Mouse (Mus musculus) c-Kit-negative CD71-positive TER-119-positive erythroid progenitor cells, embryonic 14.5 days (primary cell): ENCODE data around the gene Slc10a6.
A peak's percentile ranks its signal among the peaks of the same experiment; 100 is the strongest.

Experiments used
- DNase-seq: peaks from one replicate; pipeline ENCODE4 v3.0.0-alpha.2; 2013; ENCODE audit warnings: low read depth, low spot score

The Slc10a6 gene

DNA sequence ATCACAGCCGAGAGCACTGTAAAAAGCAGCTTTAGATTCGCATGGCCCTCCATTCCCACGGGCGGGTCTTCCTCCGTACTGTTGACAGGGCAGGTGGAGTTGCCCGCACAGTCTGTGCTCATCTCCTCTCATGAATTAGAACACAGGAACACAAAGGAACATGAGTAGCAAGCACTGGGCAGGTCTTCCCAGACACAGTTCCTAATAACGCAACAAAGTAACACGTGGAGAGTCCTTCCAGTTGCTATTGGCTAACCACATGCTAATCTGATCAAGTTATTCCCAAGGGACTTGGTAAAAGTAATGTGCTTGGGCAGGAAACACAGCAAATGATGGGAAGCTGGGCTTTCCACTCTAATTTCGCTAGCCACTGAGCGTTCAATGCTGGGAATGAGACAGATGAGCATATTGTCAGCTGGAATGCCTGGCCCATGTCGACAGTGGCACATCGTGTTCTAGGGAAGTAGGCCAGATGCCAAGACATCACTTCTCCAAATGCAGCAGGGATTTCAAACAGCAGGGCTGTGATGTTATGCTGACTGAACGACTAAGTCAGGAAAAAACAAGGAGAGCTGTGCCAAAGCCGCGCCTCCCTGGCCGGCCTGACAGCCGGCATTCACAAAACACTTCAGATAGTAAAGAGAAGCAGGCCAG is at the start of gene Slc10a6:
Gene Slc10a6 (minus strand): TSS at position 293 of the 654 bp plus-strand sequence.
- DNase-seq = no peak

DNA sequence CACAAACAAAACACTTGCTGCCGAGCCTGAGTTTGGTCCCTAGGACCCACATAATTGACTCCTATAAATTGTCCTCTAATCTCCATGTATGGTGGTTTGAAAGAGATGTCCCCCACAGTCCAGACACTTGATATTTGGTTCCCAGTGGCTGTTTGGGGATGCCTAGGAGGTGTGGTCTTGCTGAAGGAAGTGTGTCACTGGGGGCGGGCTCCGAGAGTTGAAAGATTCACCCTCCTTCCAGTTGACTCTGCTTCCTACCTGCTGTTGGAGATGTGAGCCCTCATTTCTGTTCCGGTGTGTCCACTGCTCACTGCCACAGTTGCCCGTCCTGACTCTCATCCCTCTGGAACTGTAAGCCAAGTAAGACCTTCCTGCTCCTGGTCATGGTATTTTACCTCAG is 49.8 kb upstream of the Slc10a6 start:
- DNase-seq = no peak

DNA sequence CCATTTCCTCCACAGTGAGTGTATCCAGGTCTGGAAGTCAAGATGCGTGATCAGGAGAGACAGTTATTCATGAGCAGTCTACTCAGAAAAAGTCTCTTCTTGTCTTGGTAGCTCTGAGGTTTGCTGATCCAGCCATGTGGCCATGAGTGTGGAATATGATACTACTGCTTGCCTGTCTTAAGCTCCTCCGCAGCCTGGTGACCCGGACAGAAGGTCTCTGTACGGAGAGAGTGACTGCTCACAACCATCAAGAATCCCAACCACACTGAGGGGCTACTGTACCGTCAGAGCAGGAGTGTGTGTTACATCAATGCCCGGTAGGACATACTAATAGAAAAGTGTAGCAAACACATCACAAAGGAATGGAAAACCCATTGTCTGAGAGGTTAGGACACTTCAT is 48.7 kb upstream of the Slc10a6 start:
- DNase-seq = no peak

DNA sequence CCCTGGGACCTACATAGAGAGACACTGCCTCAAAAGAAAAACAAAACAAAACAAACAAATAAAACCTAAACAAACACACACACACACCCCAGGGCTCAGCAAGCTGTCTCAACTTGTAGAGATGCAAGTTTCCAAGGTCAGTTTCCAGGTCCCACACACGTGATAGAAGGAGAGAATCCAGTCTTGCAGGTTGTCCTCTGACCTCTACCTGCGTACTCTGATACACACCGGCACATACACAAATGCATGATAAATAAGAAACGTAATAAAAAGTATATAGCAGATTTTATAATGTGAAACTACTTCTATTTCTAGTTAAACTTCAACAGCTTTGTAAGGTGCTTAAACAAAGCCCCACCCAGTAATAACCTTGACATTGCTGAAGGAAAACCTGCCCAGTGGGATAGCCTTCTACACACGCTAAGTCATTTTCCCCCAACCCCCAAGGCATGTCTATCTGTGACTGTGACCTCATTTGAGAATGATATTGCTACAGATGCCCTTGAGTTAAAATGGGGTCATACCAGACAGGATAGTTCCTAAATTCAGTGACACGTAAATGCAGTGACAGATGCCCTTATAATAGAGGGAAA is 47.2 kb upstream of the Slc10a6 start:
- DNase-seq = no peak

DNA sequence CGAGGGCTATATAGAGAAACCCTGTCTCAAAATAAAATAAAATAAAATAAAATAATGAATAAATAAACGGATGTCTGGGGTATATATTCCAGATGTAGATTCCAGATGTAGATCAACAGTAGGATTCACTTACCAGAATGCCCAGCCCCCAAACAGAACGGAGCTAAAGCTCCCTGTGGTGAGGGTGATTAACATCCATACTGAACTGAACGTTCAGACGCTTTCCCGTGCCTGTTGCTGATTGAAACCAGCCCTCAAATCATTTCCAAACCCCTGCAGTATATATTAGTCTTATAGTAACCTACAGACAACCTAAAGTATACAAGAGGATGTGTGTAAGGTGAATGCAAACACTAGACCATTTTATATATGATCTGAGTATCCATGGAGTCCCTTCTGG is 45.3 kb upstream of the Slc10a6 start:
- DNase-seq = no peak

DNA sequence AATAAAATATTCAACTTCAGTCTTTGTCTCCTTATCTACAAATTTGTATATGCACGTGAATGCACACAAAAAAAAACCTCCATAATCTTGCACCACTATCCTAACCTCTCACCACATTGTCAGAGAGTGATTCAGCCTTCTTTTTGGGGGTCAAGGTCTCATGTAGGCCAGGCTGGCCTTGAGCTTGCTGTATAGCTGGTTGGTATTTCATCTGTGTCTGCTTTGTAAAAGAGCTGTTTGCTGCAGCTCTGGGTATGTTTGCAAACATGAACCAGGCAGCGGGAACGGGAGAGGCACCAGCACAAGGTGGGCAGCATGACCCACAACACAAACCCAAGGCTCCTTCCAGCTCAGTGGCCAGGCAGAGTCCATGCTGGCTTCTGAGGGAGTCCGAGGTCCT is 44.4 kb upstream of the Slc10a6 start:
- no peak for DNase-seq

DNA sequence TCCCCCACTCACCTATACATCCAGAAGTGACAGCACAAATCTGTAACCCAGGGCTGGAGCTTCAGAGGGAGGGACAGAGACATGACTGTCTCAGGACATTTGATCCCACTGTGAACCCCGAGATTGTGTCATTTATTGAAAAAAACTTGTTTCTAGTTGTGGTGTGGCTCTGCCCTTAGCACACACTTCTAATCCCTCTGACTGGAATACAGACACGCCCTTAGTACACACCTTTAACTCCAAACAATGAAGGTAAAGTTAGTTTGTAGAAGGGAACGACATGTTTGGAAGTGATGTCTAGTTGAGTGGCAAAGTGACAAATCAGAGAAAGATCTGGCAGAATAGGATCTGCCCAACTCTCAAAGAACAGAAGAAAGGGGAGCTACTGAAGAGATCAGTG is 42.7 kb upstream of the Slc10a6 start:
- no peak for DNase-seq

DNA sequence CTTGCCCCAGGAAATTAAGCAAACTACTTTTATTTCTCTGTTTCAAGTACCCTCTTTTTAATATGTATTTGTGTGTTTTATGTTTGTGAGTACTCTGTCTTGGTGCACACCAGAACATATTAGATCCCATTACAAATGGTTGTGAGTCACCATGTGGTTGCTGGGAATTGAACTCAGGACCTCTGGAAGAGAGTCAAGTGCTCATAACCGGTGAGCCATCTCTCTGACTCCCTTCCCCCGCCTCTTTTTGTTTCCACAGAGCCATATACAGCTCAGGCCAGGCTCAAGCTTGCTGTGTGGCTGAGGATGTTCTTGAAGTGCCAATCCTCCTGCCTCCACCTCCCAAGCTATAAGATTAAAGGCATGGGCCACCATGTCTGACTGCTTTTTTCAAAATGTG is 36.7 kb upstream of the Slc10a6 start:
- no peak for DNase-seq

DNA sequence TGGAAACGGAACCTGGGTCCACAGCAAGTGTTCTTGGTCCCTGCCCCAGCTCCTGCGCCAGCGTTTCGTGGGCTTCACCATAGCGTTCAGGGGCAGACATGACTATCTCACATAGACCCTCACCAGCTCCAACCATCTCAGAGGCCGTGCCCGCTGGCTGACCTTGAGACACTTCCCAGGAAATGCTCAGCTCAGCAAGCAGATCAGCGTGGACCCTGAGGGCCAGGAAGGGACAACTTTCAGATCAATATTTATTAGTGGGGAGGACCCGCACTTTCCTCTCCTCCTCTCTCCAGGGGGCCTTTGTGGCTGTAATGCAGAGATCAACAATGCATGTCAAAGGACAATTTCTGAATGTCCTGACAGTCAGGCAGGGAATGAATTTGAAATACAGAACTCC is 35.7 kb upstream of the Slc10a6 start:
- DNase-seq = no peak

DNA sequence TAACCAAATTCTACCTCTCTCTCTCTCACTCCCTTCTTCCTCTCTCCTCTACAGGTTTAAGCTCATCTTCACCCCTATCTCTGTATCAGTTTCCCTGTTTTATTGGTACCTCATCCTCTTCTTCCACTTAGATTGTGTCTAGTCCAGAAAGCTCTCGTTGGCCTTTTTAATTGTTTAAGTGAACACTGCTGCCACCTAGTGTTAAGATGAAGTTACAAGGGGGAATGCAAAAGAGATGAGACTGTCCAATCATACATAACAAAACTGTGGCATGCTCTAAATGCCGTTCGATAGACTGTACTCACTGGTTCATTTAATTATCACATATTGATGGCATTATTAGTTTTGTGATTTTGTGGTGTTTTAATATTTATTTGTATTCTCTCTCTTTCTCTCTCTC is 30.4 kb upstream of the Slc10a6 start:
- DNase-seq = peak; percentile 32

DNA sequence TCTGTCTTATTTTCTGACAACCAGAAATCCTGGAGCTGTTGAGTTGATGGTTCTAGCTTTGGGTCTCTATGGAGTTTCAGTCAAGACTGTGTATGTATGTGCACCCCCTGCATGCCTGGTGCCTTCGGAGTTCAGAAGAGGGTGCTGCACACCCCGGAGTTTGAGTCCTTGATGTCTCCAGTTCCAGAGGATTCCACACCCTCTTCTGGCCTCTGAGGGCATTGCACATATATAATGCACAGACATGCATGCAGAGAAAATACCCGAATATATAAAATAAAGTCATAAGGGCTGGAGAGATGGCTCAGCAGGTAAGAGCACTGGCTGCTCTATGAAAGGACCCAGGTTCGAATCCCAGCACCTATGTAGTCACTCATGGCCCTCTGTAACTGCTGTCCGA is 29.7 kb upstream of the Slc10a6 start:
- DNase-seq = no peak

DNA sequence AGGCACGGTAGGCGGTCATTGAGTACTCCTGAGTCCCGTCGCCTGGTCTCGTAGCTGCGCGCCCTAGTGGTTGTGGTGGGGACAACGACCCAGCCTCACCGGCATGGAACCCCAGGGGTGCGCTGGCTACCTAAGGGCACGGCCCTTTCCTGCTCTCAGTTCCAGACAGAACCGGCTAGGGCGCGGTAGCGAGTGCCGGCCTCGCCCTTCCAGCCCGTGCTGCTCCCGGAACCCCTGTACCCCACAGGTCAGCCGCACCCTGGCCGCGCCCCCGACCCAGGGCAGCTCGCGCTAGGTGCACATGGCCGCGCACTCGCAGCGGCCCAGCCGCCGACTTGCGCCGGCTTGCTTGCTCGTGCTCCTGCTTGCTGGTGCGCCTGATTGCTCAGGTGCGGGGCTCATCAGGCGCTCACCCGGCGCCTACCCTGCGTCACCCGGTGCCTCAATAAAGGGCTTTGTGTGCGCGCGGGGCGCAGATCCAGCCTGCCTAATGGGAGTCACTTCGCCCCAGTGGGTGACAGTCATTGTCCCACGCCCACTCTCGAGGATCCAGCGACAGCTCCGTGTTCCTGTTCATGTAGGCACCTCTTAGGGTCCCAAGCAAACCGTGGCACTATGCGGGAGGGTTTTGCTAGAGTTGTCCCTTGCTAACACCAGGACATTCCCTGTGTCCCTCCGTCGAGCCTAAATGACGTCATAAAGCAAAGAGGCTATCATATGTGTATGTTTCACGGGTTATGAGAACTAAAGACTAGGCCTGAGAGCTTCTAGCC is 26.3 kb upstream of the Slc10a6 start, which contains the start of gene 1700016H13Rik:
Gene 1700016H13Rik (minus strand): TSS at position 665 of the 773 bp plus-strand sequence.
- no peak for DNase-seq

DNA sequence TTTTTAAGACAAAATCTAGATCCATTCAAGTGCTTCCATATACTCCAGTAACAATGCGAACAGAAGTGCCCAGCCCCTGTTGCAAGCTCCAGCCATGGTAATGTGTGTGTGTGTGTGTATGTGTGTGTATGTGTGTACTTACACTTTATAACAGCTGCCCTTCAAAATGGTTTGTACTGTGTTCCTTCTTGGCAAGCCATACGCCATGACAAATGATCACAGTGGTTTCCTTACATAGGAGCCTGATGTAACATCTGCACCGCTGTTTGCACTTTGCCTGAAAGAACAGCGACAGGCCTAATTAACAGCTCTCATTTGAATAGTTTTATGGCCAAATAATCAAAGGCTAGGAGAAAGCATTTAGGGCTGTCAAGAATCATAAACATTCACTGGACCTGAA is 25.6 kb upstream of the Slc10a6 start:
- no peak for DNase-seq

DNA sequence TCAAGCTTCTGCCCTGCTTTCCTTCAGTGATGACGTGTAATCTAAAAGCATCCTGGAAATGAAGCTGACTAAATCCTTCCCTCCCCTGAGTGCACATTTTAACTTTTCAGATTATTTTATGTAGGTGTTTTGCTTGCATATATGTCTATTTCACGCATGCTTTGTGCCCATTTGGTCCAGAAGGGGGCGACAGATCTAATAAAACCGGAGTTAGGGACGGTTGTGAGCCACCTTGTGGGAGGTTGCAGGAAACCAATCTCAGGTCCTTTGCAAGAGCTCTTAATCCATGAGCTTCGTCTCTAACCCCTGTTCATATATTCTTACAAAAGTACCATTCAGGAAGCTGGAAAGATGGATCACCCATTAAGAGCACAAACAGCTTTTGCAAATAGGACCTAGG is 25.0 kb upstream of the Slc10a6 start:
- DNase-seq = peak; percentile 27

DNA sequence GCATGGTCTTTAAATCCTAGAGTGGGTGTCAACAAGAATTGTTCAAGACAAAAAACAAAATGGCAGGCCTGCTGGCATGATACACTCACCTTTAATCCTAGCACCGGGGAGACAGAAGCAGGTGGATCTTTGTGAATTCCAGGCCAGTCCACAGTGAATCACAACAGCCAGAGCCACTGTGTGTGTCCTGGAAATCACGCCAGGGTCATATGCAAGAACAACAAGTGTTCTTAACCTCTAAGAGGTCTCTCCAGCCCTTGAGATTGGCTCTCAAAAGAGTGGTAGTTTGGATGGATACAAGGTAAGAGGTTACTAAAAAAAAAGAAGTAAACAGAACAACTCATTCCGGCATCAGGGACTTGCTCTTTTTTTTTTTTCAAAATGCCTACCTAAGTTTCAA is 18.1 kb upstream of the Slc10a6 start:
- DNase-seq = no peak

DNA sequence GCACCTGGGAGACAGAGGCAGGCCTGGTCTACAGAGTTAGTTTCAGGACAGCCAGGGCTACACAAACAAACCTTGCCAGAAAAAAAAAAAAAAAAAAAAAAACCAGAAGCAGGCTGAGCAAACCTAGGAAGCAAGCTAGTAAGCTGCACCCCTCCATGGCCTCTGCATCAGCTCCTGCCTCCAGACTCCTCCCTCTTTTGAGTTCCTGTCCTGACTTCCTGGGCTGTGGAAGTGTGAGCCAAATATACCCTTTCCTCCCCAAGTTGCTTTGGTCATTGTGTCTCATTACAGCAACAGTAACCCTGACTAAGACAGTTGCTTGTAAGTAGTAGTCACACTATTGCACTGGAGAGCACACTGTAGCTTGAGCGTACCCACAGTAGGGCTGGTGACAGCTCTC is 15.0 kb upstream of the Slc10a6 start:
- no peak for DNase-seq

DNA sequence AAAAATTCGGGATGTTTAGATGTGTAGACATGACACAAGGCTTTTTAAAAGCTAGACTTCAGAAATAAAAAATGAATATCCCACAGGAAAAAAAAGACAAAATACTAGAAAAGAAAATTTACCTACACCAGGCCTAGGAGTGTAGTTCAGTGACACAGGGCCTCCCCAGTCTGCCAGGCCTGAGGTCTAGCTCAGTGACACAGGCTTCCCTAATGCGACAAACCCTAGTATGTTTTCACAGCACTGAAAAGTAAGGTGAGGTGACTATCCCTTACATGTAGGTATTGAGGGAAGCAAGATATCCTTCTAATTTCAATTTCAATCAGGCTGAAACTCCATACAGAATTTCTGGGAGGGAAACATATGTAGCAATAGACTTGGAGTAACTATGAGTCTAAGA is 8.0 kb upstream of the Slc10a6 start:
- no peak for DNase-seq

DNA sequence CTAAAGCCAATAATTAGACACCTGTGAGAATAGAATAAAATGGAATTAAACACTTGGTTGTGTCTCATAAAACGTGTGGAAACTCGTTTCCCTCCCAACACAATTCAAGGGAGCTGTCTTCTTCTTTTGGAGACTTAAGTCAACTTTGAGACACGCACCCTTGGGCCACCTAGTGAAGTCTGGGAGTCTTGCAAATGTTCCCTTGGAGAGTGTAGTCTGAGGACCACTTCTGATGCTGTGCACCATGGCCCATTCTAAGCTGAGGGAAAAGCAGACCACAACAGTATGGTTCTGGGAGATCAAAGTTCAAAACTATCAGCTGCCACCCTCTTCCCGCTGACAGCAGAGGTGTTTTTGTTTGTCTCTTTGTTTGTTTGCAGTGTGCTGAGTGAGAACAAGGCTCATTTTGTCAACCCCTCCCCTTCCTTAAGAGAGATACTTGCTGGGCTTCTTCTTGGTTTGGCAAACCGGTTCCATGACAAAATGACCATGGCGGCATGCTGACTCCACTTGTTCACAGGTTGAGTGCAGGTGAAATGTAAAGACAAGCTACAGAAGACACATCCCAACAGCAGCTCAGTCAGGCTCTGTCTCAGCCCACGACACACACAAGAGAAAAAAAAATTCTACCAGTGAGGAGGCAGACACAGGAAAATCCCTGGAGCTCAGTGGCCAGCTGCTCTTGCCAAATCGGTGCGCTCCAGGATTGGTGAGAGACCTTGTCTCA is 814 bp upstream of the Slc10a6 start:
- no peak for DNase-seq

DNA sequence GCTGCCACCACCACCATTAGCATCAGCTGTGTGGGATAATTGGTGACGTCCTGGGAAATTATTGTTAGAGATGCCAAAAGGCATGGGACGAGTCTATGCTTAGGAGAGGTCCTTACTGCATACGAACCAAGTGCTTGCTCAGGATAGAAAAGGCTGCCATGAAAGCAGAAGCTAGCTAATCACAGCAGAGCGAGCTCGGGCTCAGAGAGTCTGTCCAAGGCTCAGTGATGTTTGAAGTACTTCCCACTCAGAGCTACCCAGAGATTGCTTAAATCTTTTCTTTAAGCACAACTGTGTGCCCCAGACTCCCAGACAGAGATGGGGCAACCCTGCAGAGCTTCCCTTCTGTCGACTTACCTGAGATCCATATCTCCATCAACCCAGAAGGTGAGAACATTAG is 704 bp downstream of the Slc10a6 start:
- no peak for DNase-seq

DNA sequence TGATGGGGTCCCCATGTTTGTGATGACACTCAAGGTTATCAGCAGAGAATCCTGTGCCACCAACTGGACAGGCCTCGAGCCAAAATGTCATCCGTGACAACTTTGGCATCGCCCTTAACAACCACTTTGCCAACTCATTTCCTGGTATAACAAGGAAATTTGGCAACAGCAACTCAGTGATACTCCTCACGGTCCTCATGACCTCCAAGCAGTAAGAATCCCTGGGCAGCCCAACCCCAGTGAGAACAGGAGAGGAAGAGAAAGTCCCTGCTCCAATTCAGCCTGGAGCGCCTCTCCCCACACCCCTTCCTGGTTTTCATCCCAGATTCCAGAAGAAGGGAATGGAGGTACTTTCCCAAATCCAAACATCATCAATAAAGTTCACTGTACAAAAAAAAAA is 4.4 kb downstream of the Slc10a6 start:
- no peak for DNase-seq

DNA sequence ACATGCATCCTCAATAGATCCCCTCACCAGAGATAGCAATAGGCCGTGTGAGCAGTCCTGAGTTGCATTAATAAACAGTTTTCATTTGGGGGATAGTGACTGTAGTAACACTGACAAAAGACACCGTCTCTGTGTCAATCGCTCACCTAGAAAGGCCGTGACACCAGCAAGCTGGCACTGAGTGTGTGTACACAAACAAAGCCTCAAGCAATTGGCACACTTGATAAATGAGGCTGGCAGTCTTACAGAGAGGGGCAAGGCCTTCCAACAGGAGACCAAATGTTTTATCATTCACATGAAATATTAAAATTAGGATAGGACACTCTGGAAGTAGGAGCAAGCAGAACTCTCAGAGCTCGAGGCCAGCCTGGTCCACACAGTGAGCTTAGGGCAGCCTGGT is 6.9 kb downstream of the Slc10a6 start:
- no peak for DNase-seq

DNA sequence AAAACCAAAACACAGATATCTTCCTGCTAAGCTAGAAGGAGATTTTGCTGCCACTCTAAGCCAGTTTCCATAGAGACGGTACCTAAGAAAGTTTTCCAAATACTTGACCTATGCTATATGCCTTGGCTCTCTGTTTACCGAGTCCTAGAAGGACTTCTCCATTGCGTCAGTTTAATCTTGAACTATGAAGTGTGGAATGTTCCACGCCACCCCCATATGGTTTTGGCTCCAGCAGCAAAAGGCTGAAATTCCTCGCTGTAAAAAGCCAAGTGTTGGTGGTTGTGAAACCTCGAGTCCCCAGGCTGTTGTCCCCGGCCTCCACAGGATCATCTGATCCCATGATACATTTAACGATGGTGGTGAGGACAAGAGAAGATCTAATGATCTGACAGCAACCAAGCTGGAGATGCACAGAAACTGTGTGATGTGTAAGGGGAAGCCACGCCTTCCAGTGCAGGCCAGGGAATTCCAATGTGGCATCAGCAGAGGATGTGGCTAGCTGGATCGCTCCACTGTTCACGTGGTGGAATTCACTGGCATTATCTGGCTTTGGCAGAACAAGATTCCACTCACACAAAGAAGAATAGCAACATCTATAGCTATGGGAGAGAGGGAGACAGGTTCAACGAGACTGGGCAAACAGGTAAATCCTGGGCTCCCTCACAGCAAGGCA is 8.8 kb downstream of the Slc10a6 start:
- DNase-seq = no peak
